Comparison of ENCODE assay signal across 11 mouse cellular contexts in the genomic region with DNA sequence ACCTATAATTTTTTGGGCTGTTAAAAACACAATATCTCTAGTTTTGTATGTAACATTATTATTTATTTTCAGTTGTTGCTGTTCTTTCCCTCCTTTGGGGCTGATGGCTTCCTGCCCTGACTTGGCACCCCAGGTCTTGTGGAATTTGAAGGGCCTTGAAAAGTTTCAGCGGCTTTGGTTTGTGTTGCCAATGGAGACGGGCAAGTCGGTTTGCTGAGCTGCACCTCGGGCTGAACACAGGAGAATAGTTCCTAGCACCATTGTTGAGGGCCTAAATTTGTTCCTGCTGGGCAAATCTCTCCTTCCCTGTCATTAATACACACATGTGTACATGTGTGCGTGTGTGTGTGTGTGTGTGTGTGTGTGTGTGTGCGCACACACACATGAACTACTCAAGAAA. TPM values are rescaled to one million over a fixed set of nuclear protein-coding genes. Genes with fewer than 3 reads are reported as not detected.
DNase-seq lines count a peak whose midpoint lies in the region.
"Had no signal": no experiment of that assay in that cellular context is flagged by ENCODE, and none has a peak within 500 bp of the region (broad histone marks: within the 10 kb centered on the region; RNA-seq: fewer than 3 reads in every experiment).

No protein-coding gene starts in this region.

- peak; percentile 23 for DNase-seq in left cerebral cortex, postnatal 4 days
- DNase-seq in left cerebral cortex, adult 8-10 months (ENCODE audit: low spot score in 2 of 2): no peak
- DNase-seq in adrenal gland, adult 8-10 months: peak; percentile 10
- peak; percentile 6 to 32 for DNase-seq in adrenal gland, postnatal 36 days
- peak; percentile 22 for DNase-seq in lung, postnatal 10 days
- DNase-seq in layer of hippocampus, adult 9-11 months: no peak
- DNase-seq in spleen, postnatal 36 days (ENCODE audit: low spot score in 2 of 2): no peak
- DNase-seq: cerebellum, postnatal 25 days had no signal

- intact Hi-C loops in left cerebral cortex, postnatal 4 days (cut with DNase I): loop anchor here (5.0 kb wide), 1 partner anchor 361 kb away; no protein-coding TSS in a partner anchor

RNA-seq across cellular contexts. Expression of a gene that starts 49.2 kb away (rescaled TPM):
- total RNA-seq in left cerebral cortex, postnatal 4 days (2021): not detected
- under 1 TPM; 0.17 to 0.32 (median 0.22) TPM for total RNA-seq in left cerebral cortex, adult 8-10 months (2022)
- not detected for total RNA-seq in adrenal gland, adult 8-10 months (2022)
- total RNA-seq in adrenal gland, postnatal 36 days (2021): not detected
- total RNA-seq: CH12.LX; heart, adult 8-10 months; megakaryocyte progenitor cell, adult 5-6 weeks had no signal

Comparison
In these comparisons a context has a peak if more than half of its experiments do, and no peak if none do; other contexts are left out.
1. DNase-seq: peak in left cerebral cortex, postnatal 4 days (single experiment), adrenal gland, adult 8-10 months (single experiment), adrenal gland, postnatal 36 days (2 of 2) and lung, postnatal 10 days (single experiment); none in left cerebral cortex, adult 8-10 months (0 of 2), layer of hippocampus, adult 9-11 months (single experiment) and spleen, postnatal 36 days (0 of 2).